Mouse (Mus musculus) spleen, adult 2 months (tissue): ENCODE results near the gene Nrp2.

Source experiments
- CTCF ChIP-seq: fragments of 200-500 bp; IDR thresholded peaks from 2 replicates; pipeline ENCODE4 v1.5.1; 2011; ENCODE audit warnings: mild to moderate bottlenecking, inconsistent platforms; ENCODE audit not compliant: insufficient read depth, insufficient read length, insufficient replicate concordance; ENCODE audit errors: extremely low read depth
- POLR2A ChIP-seq: fragments of 200-500 bp; IDR thresholded peaks from 2 replicates; pipeline ENCODE4 v1.6.1; 2011; ENCODE audit warnings: low read depth, low read length, inconsistent platforms

GRCm38 (mm10) chr1:62770576-62770975 lies 67.5 kb downstream of the Nrp2 start:
- TF ChIP-seq CTCF (no peak), POLR2A (no peak)
